Mouse (Mus musculus) urinary bladder, postnatal 14 days (tissue): ENCODE data around the gene Mapk8ip2.

Experiments
- DNase-seq: peaks from one replicate; pipeline ENCODE4 v3.0.0; 2021; ENCODE audit warnings: low spot score

Mapk8ip2 gene

DNA sequence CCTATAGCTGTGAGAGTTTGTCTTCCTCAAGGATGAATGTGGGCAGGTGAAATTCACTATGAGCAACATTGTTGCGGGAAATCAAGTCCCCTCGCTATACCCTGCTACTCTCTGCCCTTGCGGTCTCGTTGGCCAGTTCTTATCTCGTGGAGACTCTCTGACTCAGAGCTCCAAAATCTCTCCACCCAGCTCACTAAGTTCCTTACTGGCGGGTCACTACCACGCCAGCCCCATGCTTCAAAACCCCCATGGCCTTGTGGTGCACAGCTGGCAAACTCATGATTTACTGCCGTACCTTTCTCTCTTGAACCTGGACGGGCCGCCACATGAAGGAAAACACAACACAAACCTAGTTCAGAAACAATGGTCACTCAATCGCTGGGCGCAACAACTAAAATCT is 34.5 kb downstream of the Mapk8ip2 start:
- DNase-seq, result no peak

DNA sequence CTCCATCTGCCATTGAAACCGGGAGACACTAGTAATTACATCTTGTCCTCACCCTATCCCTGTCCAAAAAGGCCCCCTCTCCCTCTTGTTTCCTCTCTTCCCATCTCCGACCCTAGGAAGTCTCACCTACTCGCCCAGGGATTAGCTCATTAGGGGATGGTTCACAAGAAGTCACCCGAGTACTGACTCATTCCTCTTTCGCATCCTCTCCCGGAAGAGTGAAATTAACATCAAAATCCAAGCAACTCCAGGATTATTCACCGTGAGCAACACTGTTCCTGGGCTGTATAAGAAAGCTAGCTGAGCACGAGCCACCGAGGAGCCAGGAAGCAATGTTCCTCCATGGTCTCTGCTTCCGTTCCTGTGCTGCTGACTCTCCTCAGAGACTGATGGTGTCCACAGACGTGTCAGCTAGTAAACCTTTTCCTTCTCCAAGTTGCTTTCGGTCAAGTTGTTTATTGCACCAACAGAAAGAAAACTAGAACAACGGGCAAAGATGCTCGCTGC is 35.0 kb downstream of the Mapk8ip2 start:
- no peak for DNase-seq

- no peak for DNase-seq
These were observed 41.3 kb downstream of the Mapk8ip2 start for GRCm38 (mm10) chr15:89494970-89495369.

DNA sequence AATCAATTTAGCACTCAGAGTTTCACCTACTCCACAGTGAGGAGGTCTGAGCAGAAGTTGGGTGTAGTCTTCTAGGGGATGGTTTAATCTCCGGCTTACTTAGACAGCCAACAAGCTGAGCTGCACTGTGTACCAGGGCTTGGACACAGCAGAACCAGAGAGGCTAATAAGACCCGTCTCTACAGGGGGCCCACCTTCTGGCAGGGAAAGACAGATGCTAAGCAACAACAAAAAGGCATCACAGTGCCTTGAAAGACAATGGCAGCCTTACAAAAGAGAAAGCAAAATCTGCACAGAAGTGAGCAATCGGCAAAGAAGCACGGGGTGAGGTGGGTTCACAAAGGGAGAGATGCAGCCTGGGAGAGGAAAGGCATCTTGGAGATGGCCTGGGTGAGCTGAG is 42.4 kb downstream of the Mapk8ip2 start:
- DNase-seq, result no peak

GRCm38 (mm10) chr15:89496841-89497240 is 43.1 kb downstream of the Mapk8ip2 start:
- no peak for DNase-seq

- DNase-seq, result no peak
These were observed 43.8 kb downstream of the Mapk8ip2 start for GRCm38 (mm10) chr15:89497391-89498048.

DNA sequence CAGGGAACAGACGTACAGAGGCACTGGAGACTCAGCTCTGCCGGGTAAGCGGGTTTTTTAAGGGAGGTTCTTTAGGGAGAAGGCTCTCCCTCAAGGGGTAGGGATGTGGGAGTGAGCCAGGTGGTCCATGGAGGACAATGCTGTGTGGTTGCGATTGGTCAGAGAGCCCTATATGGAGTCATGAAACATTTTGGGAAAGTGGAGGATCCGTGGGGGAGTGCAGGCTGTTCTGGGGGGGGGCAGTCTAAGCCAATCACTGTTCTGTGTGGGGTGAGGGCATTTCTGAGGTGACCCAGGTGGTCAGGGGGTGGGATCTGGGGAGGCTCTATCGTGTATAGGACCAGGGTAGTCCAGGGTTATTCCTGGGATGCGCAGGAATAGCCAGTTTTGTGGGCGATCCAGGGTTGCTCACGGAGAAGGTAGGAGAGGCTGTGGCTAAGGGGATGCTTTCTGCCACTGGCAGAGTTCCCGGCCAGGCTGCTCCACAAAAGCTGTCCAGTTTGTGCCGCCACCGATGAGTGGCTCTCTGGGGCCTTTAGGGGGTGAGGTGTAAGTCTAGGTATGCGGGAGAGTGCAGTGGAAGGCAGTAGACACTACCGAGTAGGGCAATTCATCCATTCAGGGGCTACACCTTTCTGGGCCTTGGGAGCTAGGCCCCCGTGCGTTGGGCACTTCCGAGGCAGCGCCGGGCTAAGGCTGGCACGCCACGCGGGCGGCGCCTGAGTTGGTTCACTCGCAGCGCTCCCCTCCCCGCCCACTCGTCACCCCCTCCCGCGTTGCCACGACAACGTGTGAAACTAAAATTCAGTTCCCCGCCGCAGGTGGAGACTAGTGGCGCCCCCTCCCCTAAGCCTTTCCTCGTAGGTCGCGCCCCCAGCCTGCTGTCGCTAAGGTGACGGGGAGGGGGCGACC is 44.6 kb downstream of the Mapk8ip2 start:
- DNase-seq, result no peak

DNA sequence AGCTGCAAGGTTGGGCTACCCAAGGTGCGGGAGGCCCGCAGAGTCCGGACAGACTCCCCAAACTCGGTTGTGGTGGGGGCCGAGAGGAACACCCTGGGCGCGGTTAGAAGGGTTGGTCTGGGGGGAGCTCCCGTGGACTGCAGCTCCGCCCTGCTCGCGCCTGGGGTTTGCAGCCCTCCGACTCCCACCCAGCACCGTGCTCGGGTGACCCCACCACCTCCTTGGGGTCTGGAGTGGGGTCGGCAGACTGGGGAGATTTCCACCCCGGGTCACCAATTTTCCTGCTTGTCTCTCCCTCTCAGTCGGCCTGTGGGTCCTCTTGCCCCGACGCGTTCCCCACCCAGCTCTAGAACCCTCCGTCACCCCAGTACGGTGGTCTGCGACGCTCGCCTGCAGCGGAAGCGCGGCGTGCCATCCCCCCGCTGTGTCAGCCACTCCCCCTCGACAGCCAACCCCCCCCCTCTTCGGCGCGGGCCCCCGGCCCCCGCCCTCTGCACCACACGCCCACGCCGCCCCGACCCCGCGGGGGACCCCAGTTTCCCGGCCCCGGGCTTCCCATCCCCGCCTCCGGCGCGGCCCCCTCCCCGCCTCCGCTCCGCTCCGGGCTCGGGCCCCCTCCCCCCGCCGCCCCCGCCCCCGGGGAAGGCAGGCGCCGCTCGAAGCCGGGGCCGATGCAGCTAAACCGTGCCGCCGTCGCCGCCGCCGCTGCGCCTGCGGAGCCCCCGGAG is 45.4 kb downstream of the Mapk8ip2 start, which contains the start of gene Shank3:
Gene Shank3 (plus strand): TSS at position 663 of the 728 bp plus-strand sequence.
- no peak for DNase-seq

GRCm38 (mm10) chr15:89499784-89500220 is 46.1 kb downstream of the Mapk8ip2 start:
- no peak for DNase-seq

GRCm38 (mm10) chr15:89500221-89500791 is 46.6 kb downstream of the Mapk8ip2 start:
- no peak for DNase-seq

DNA sequence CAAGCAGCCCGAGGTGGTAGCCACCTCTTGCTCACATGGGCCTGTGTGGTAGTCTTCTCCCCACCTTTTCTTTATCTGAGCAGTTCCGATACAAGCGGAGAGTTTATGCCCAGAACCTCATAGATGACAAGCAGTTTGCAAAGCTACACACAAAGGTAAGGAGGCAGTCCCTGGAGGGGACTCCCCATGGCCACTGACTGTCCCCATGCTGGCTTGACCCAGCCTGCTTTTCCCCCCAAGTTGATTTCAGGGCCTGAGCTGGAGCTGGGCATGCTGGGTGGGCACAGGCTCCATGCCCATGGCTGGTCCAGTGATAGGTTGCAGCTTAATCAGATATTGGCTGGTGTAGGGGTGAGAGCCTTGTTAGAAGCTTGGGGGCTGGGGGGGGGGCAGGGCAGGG is 47.6 kb downstream of the Mapk8ip2 start:
- no peak for DNase-seq

- DNase-seq, result no peak
These were observed 51.1 kb downstream of the Mapk8ip2 start for GRCm38 (mm10) chr15:89504838-89505237.

DNA sequence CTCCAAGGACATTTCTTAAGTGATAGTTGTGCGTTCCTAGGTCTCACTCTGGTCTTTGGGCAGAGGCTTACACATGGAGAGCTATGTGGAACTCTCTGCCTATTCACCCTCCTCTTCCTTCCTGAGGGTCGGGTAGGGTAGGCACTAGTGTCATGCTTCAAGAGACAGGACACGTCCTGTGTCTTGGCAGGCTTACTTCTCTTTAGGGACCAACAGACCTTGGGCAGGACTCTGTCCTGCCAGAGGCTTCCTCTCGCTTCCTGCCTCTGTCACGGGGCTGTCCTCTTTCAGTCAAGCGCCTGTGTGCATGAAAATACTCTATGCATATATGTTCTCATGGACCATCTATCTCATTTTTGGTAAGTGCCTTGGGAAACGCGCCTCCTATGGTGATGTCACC is 54.0 kb downstream of the Mapk8ip2 start:
- no peak for DNase-seq

- no peak for DNase-seq
These were observed 59.0 kb downstream of the Mapk8ip2 start for GRCm38 (mm10) chr15:89512679-89513078.
